Mouse (Mus musculus): ENCODE results near the gene Trank1. TPM values are rescaled to one million over a fixed set of nuclear protein-coding genes. Genes with fewer than 3 reads are reported as not detected.
A peak's percentile ranks its signal among the peaks of the same experiment; 100 is the strongest.

Gene Trank1
- total and polyA plus RNA-seq, 3 experiments = 0.13 to 0.66 (median 0.34) TPM

- Histone ChIP-seq H3K27me3 (replicated peaks) (peaks cover 2% of the 10 kb centered on the region), H3K9me3 (replicated peaks; ENCODE audit: low read length) (no peaks in the 10 kb centered on the region), H3K36me3 (replicated peaks in 1 of 2; ENCODE audit: control insufficient read depth in 1 of 2, insufficient read depth in 1 of 2, low read length in 1 of 2) (no peaks in the 10 kb centered on the region), H3K9ac (ENCODE audit: insufficient read depth, low read depth) (no peak overlapping the region), H3K79me2 (replicated peaks; ENCODE audit: control insufficient read depth, extremely low read depth, insufficient read depth, poor library complexity, severe bottlenecking) (no peaks in the 10 kb centered on the region), H3K27ac (ENCODE audit: insufficient read depth, low read depth) (no peak overlapping the region), H3K4me3 (replicated peaks in 1 of 3; ENCODE audit: low read depth in 2 of 3, low read length in 2 of 3, poor library complexity in 1 of 3) (no peak overlapping the region), H3K4me2 (ENCODE audit: insufficient read depth, low read depth, poor library complexity, severe bottlenecking) (no peak overlapping the region), H3K4me1 (ENCODE audit: control insufficient read depth in 1 of 2, insufficient read depth in 2 of 2) (peaks cover 0 to 4% of the 10 kb centered on the region in 2 experiments; a peak in 3 of 4 replicates)
- DNase-seq (ENCODE audit: extremely low read depth) = no peak
- no peak for TF ChIP-seq BHLHE40 (IDR thresholded peaks at IDR 0.05; ENCODE audit: low read depth, low read length)
- TF ChIP-seq EP300 (IDR thresholded peaks at IDR 0.05; ENCODE audit: low read length) = no peak
- TF ChIP-seq JUN (IDR thresholded peaks at IDR 0.05; ENCODE audit: insufficient read depth, low read depth, low read length) = no peak
- no peak for TF ChIP-seq E2F4 (IDR thresholded peaks at IDR 0.05; ENCODE audit: insufficient replicate concordance, low read depth, low read length)
- no peak for TF ChIP-seq MAX (IDR thresholded peaks at IDR 0.05; ENCODE audit: low read length)
- TF ChIP-seq MYC (IDR thresholded peaks at IDR 0.05; ENCODE audit: low read depth, low read length) = no peak
- TF ChIP-seq HCFC1 (IDR thresholded peaks at IDR 0.05; ENCODE audit: low read depth, low read length) = no peak
- TF ChIP-seq USF1 (IDR thresholded peaks at IDR 0.05; ENCODE audit: low read depth, low read length) = no peak
- no peak for TF ChIP-seq ZMIZ1 (IDR thresholded peaks at IDR 0.05; ENCODE audit: low read depth, low read length)
- TF ChIP-seq POLR2A (IDR thresholded peaks at IDR 0.05; ENCODE audit: low read depth, low read length) = no peak
- no peak for TF ChIP-seq CTCF (conservative IDR thresholded peaks at IDR 0.05 in 1 of 2, IDR thresholded peaks at IDR 0.05 in 1 of 2; ENCODE audit: low read depth in 2 of 2, low read length in 2 of 2)
- TF ChIP-seq ZKSCAN1 (IDR thresholded peaks at IDR 0.05; ENCODE audit: borderline replicate concordance, low read depth, low read length) = no peak
- in situ Hi-C loops (cut with MboI; ENCODE audit: low pct_ligation_motif_present, low pct_unique_long_range_greater_than_20kb, low sequenced_read_pairs) = no loop called here
- dilution Hi-C loops (cut with MboI; ENCODE audit: extremely low pct_ligation_motif_present, extremely low pct_unique_long_range_greater_than_20kb, low sequenced_read_pairs) = no loop called here
Measured at GRCm38 (mm10) chr9:111435429-111435828, 123.9 kb downstream of the Trank1 start.

GRCm38 (mm10) chr9:111438904-111439835 is 127.6 kb downstream of the Trank1 start, which contains the start of gene Dclk3:
Dclk3 (plus strand) TSS chr9:111439081.
- no peaks in the 10 kb centered on the region for H3K9me3 ChIP-seq (replicated peaks; ENCODE audit: low read length)
- peaks cover 7 to 11% of the 10 kb centered on the region in 2 experiments for H3K4me1 ChIP-seq (ENCODE audit: control insufficient read depth in 1 of 2, insufficient read depth in 2 of 2)
- peak within 1 kb of the TSS; percentile 75 for H3K4me2 ChIP-seq (ENCODE audit: insufficient read depth, low read depth, poor library complexity, severe bottlenecking)
- TF ChIP-seq KAT2A (IDR thresholded peaks at IDR 0.05; ENCODE audit: insufficient replicate concordance, low read length) (no peak), CTCF (conservative IDR thresholded peaks at IDR 0.05 in 1 of 2, IDR thresholded peaks at IDR 0.05 in 1 of 2; ENCODE audit: low read depth in 2 of 2, low read length in 2 of 2) (no peak), MEF2A (IDR thresholded peaks at IDR 0.05; ENCODE audit: borderline replicate concordance, low read depth, low read length) (no peak), PAX5 (IDR thresholded peaks at IDR 0.05; ENCODE audit: low read length) (no peak), MAX (IDR thresholded peaks at IDR 0.05; ENCODE audit: low read length) (no peak), E2F4 (IDR thresholded peaks at IDR 0.05; ENCODE audit: insufficient replicate concordance, low read depth, low read length) (no peak), BHLHE40 (IDR thresholded peaks at IDR 0.05; ENCODE audit: low read depth, low read length) (no peak), ELF1 (IDR thresholded peaks at IDR 0.05; ENCODE audit: low read depth, low read length) (no peak)
- in situ Hi-C loops (cut with MboI; ENCODE audit: low pct_ligation_motif_present, low pct_unique_long_range_greater_than_20kb, low sequenced_read_pairs) = no loop called here
- H3K4me3 ChIP-seq (replicated peaks in 1 of 3; ENCODE audit: low read depth in 2 of 3, low read length in 2 of 3, poor library complexity in 1 of 3) = peak within 1 kb of the TSS in 1 of 3 experiments; percentile 50
- no peak within 1 kb of the TSS for H3K27ac ChIP-seq (ENCODE audit: insufficient read depth, low read depth)
- H3K9ac ChIP-seq (ENCODE audit: insufficient read depth, low read depth) = no peak within 1 kb of the TSS
- no peaks in the 10 kb centered on the region for H3K79me2 ChIP-seq (replicated peaks; ENCODE audit: control insufficient read depth, extremely low read depth, insufficient read depth, poor library complexity, severe bottlenecking)
- no peaks in the 10 kb centered on the region for H3K36me3 ChIP-seq (replicated peaks in 1 of 2; ENCODE audit: control insufficient read depth in 1 of 2, insufficient read depth in 1 of 2, low read length in 1 of 2)
- H3K27me3 ChIP-seq (replicated peaks) = peaks cover 2% of the 10 kb centered on the region
- dilution Hi-C loops (cut with MboI; ENCODE audit: extremely low pct_ligation_motif_present, extremely low pct_unique_long_range_greater_than_20kb, low sequenced_read_pairs) = no loop called here
- DNase-seq (ENCODE audit: extremely low read depth) = no peak
